Mouse (Mus musculus): ENCODE measurements around the gene Fgf15. TPM values are rescaled to one million over a fixed set of nuclear protein-coding genes. Genes with fewer than 3 reads are reported as not detected.
"Not testable (repeated sequence)": the region's sequence is repeated elsewhere in the genome, so short reads cannot be mapped to it uniquely, and the experiment has no call there.

Gene Fgf15
- polyA plus RNA-seq, 1 experiment from 2014 or later = 0.07 TPM

DNA sequence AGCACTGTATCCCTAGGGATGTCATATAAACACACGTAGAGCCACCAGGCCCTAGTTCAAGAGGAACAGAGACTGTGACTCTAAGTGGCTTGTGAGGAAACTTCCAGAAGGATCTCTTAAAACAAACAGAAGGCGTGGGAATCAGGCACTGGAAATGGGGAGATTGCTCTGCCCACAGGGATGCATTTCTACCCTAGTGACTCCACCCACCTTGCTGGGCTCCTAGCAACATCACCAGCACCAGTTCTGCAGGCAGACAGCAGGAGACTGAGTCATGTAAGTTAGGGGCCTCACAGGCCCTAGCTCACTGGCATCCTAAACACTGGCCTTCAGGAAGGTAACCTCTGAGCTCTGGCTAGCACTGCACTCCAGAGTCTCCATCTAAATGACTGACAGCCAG lies 4.5 kb upstream of the Fgf15 start:
- Histone ChIP-seq H3K27me3 (peaks cover 71% of the 10 kb centered on the region), H3K9me3 (replicated peaks) (no peaks in the 10 kb centered on the region), H3K9ac (no peak overlapping the region), H3K4me1 (replicated peaks) (peaks cover 24% of the 10 kb centered on the region), H3K36me3 (no peaks in the 10 kb centered on the region), H3K27ac (no peak overlapping the region), H3K4me3 (replicated peaks) (no peak overlapping the region), H3K4me2 (no peak overlapping the region)
- 67% methylated on average over 2 of the region's 2 CpGs for WGBS (ENCODE audit: insufficient replicate concordance)
- ATAC-seq (ENCODE audit: low read depth) (no peak), DNase-seq (no peak)

GRCm38 (mm10) chr7:144892322-144892721 lies 4.0 kb upstream of the Fgf15 start:
- peaks cover 72% of the 10 kb centered on the region for H3K27me3 ChIP-seq
- peaks cover 26% of the 10 kb centered on the region for H3K4me1 ChIP-seq (replicated peaks)
- DNase-seq (no peak), ATAC-seq (ENCODE audit: low read depth) (no peak)
- no peak overlapping the region for H3K9ac ChIP-seq
- no peak overlapping the region for H3K4me3 ChIP-seq (replicated peaks)
- H3K36me3 ChIP-seq = no peaks in the 10 kb centered on the region
- no peaks in the 10 kb centered on the region for H3K9me3 ChIP-seq (replicated peaks)
- H3K27ac ChIP-seq = no peak overlapping the region
- 40% methylated on average over 6 of the region's 6 CpGs for WGBS (ENCODE audit: insufficient replicate concordance)
- no peak overlapping the region for H3K4me2 ChIP-seq

DNA sequence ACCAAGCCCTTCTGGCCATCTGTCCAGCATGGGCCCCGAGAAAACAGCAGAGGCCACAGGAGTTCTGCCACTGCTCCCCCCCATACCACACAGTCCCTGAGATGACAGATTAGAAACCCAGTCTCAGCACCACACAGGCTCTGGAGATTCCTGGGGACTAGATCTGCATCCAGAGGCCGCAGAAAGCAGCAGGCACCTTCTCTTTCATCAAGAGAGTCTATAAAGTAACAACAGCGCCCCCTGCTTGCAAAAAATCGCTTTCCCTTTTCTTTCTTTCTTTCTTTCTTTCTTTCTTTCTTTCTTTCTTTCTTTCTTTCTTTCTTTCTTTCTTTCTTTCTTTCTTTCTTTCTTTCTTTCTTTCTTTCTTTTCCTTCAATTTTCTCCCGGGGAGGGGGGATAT lies 2.1 kb upstream of the Fgf15 start:
- H3K27ac ChIP-seq = no peak overlapping the region
- H3K4me2 ChIP-seq = 0 out of 2 replicates have a peak overlapping the region, but pooled peaks have one; percentile 74
- H3K36me3 ChIP-seq = no peaks in the 10 kb centered on the region
- peaks cover 33% of the 10 kb centered on the region for H3K4me1 ChIP-seq (replicated peaks)
- H3K4me3 ChIP-seq (replicated peaks) = no peak overlapping the region
- ATAC-seq (ENCODE audit: low read depth) = no peak
- 7% methylated on average over 5 of the region's 5 CpGs for WGBS (ENCODE audit: insufficient replicate concordance)
- H3K9ac ChIP-seq = no peak overlapping the region
- peaks cover 77% of the 10 kb centered on the region for H3K27me3 ChIP-seq
- no peak for DNase-seq
- no peaks in the 10 kb centered on the region for H3K9me3 ChIP-seq (replicated peaks)

- H3K9me3 ChIP-seq (replicated peaks) = no peaks in the 10 kb centered on the region
- WGBS (ENCODE audit: insufficient replicate concordance) = 13% methylated on average over 4 of the region's 4 CpGs
- H3K36me3 ChIP-seq = no peaks in the 10 kb centered on the region
- no peak overlapping the region for H3K4me3 ChIP-seq (replicated peaks)
- peak overlapping the region; percentile 74 for H3K4me2 ChIP-seq
- H3K4me1 ChIP-seq (replicated peaks) = peaks cover 33% of the 10 kb centered on the region
- ATAC-seq (ENCODE audit: low read depth) = no peak
- H3K9ac ChIP-seq = no peak overlapping the region
- no peak for DNase-seq
- peaks cover 77% of the 10 kb centered on the region for H3K27me3 ChIP-seq
- H3K27ac ChIP-seq = no peak overlapping the region
Observed at GRCm38 (mm10) chr7:144894706-144895105, 1.6 kb upstream of the Fgf15 start.

GRCm38 (mm10) chr7:144895305-144896111 lies 823 bp upstream of the Fgf15 start:
- no peaks in the 10 kb centered on the region for H3K9me3 ChIP-seq (replicated peaks)
- H3K4me1 ChIP-seq (replicated peaks) = peaks cover 33% of the 10 kb centered on the region
- H3K36me3 ChIP-seq = no peaks in the 10 kb centered on the region
- peak overlapping the region; percentile 23; the same call in 1 of the 2 replicates for H3K9ac ChIP-seq
- DNase-seq (peak; percentile 59), ATAC-seq (ENCODE audit: low read depth) (peak; percentile 66)
- peak overlapping the region; percentile 74 for H3K4me2 ChIP-seq
- H3K27ac ChIP-seq = no peak overlapping the region
- H3K27me3 ChIP-seq = peaks cover 81% of the 10 kb centered on the region
- peak overlapping the region; percentile 52 for H3K4me3 ChIP-seq (replicated peaks)
- WGBS (ENCODE audit: insufficient replicate concordance) = under 1% methylated on average over 37 of the region's 37 CpGs

GRCm38 (mm10) chr7:144898506-144898905 lies 2.2 kb downstream of the Fgf15 start:
- WGBS (ENCODE audit: insufficient replicate concordance) = 63% methylated on average over 6 of the region's 6 CpGs
- no peak overlapping the region for H3K9ac ChIP-seq
- H3K9me3 ChIP-seq (replicated peaks) = no peaks in the 10 kb centered on the region
- no peaks in the 10 kb centered on the region for H3K36me3 ChIP-seq
- peaks cover 93% of the 10 kb centered on the region for H3K27me3 ChIP-seq
- peaks cover 33% of the 10 kb centered on the region for H3K4me1 ChIP-seq (replicated peaks)
- no peak overlapping the region for H3K4me3 ChIP-seq (replicated peaks)
- DNase-seq (no peak), ATAC-seq (ENCODE audit: low read depth) (no peak)
- H3K27ac ChIP-seq = no peak overlapping the region
- no peak overlapping the region for H3K4me2 ChIP-seq

- not testable (repeated sequence) for H3K9me3 ChIP-seq (replicated peaks); H3K4me2 ChIP-seq; H3K4me1 ChIP-seq (replicated peaks); H3K27ac ChIP-seq; ATAC-seq (ENCODE audit: low read depth); H3K4me3 ChIP-seq (replicated peaks); H3K36me3 ChIP-seq; DNase-seq; H3K9ac ChIP-seq
- 73% methylated on average over 3 of the region's 3 CpGs for WGBS (ENCODE audit: insufficient replicate concordance)
- H3K27me3 ChIP-seq = peaks cover 43% of the 10 kb centered on the region
Observed at GRCm38 (mm10) chr7:144905514-144905913, 9.2 kb downstream of the Fgf15 start.

DNA sequence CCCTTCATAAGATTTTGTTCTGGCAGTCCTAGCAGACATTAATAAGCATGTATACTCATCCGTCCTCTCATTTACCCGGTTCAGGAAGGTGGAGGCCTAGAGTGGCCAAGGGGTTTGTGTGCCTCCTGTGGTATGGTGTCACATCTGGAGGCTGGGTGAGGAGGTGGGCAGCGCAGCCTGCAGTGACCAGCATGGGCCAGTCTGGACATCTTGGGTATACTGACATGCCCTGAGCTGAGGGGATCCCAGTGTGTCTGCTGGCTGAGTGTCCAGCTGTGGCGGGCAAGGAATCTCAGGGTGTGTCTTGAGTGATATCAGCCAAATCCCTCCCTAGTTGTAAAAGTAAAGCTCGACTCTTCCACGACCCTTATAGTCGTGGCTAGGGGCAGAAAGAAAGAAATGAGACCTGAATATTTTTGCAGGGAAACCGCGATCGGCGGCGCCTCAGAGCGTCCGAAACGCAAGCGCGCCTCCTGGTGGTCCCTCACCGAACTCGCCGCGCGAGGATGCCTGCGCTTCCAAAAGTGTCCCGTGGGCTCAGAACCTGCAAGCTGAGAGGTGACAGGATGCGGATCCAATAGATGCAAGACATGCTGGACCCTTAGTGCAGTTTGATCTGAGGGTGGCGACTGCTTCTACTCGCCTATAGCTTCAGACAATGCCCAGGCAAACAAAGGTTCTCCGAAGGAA lies 10.5 kb downstream of the Fgf15 start:
- Histone ChIP-seq H3K4me1 (replicated peaks) (peaks cover 9% of the 10 kb centered on the region), H3K9ac (peak overlapping the region; percentile 33; the same call in 1 of the 2 replicates), H3K27ac (no peak overlapping the region), H3K36me3 (no peaks in the 10 kb centered on the region), H3K4me2 (peak overlapping the region; percentile 47), H3K27me3 (peaks cover 33% of the 10 kb centered on the region), H3K4me3 (replicated peaks) (peak overlapping the region; percentile 25; the same call in 1 of the 2 replicates), H3K9me3 (replicated peaks) (no peaks in the 10 kb centered on the region)
- DNase-seq = peak; percentile 51
- WGBS (ENCODE audit: insufficient replicate concordance) = 10% methylated on average over 28 of the region's 28 CpGs
- peak; percentile 53; the same call in 1 of the 2 replicates for ATAC-seq (ENCODE audit: low read depth)

GRCm38 (mm10) chr7:144907793-144908192 lies 11.5 kb downstream of the Fgf15 start:
- no peak overlapping the region for H3K4me3 ChIP-seq (replicated peaks)
- DNase-seq = peak; percentile 37
- peaks cover 23% of the 10 kb centered on the region for H3K27me3 ChIP-seq
- no peak overlapping the region for H3K9ac ChIP-seq
- H3K27ac ChIP-seq = no peak overlapping the region
- no peak for ATAC-seq (ENCODE audit: low read depth)
- WGBS (ENCODE audit: insufficient replicate concordance) = 7% methylated on average over 8 of the region's 8 CpGs
- H3K4me2 ChIP-seq = no peak overlapping the region
- no peaks in the 10 kb centered on the region for H3K36me3 ChIP-seq
- H3K9me3 ChIP-seq (replicated peaks) = no peaks in the 10 kb centered on the region
- H3K4me1 ChIP-seq (replicated peaks) = peaks cover 9% of the 10 kb centered on the region

- Histone ChIP-seq H3K9ac (no peak overlapping the region), H3K4me2 (no peak overlapping the region), H3K4me1 (replicated peaks) (peaks cover 9% of the 10 kb centered on the region), H3K36me3 (no peaks in the 10 kb centered on the region), H3K4me3 (replicated peaks) (no peak overlapping the region), H3K9me3 (replicated peaks) (no peaks in the 10 kb centered on the region), H3K27ac (no peak overlapping the region), H3K27me3 (peaks cover 15% of the 10 kb centered on the region)
- WGBS (ENCODE audit: insufficient replicate concordance) = 46% methylated on average over 7 of the region's 7 CpGs
- ATAC-seq (ENCODE audit: low read depth) = no peak
- no peak for DNase-seq
Observed at GRCm38 (mm10) chr7:144908705-144909104, 12.4 kb downstream of the Fgf15 start.

- no peak overlapping the region for H3K27ac ChIP-seq
- DNase-seq = no peak
- no peak overlapping the region for H3K4me3 ChIP-seq (replicated peaks)
- no peaks in the 10 kb centered on the region for H3K9me3 ChIP-seq (replicated peaks)
- H3K36me3 ChIP-seq = no peaks in the 10 kb centered on the region
- H3K4me2 ChIP-seq = no peak overlapping the region
- peaks cover 10% of the 10 kb centered on the region; the same call in 1 of the 2 replicates for H3K27me3 ChIP-seq
- WGBS (ENCODE audit: insufficient replicate concordance) = 52% methylated on average over 1 of the region's 1 CpGs
- no peak for ATAC-seq (ENCODE audit: low read depth)
- H3K4me1 ChIP-seq (replicated peaks) = peaks cover 24% of the 10 kb centered on the region
- H3K9ac ChIP-seq = no peak overlapping the region
Observed at GRCm38 (mm10) chr7:144911121-144911520, 14.8 kb downstream of the Fgf15 start.

Measured in liver, embryonic 13.5 days (tissue).